8 mouse cellular contexts compared by ENCODE assay signal in genomic region chr1:132771377-132771776, GRCm38 (mm10). TPM values are rescaled to one million over a fixed set of nuclear protein-coding genes. Genes with fewer than 3 reads are reported as not detected.
DNase-seq lines count a peak whose midpoint lies in the region.

No protein-coding gene starts in this region.

- H3K27ac ChIP-seq in heart, embryonic 10.5 days, result no peak overlapping the region
- H3K27ac ChIP-seq in forebrain, embryonic 10.5 days, result no peak overlapping the region

- peaks cover 3% of the 10 kb centered on the region for H3K4me1 ChIP-seq in heart, embryonic 10.5 days
- H3K4me1 ChIP-seq in forebrain, embryonic 10.5 days, result peaks cover under 1% of the 10 kb centered on the region; the same call in 1 of the 2 replicates

- H3K27me3 ChIP-seq in heart, embryonic 10.5 days (ENCODE audit: insufficient read depth, poor library complexity, severe bottlenecking), result peaks cover 24% of the 10 kb centered on the region
- H3K27me3 ChIP-seq in forebrain, embryonic 10.5 days (ENCODE audit: poor library complexity, severe bottlenecking), result peaks cover 7% of the 10 kb centered on the region; the same call in 1 of the 2 replicates

- peak; percentile 48 for DNase-seq in heart, embryonic 10.5 days (ENCODE audit: low spot score)
- DNase-seq in heart, adult 8-10 months (ENCODE audit: low spot score), result no peak
- DNase-seq in urinary bladder, adult 2 months (ENCODE audit: low spot score), result peak; percentile 44
- DNase-seq in urinary bladder, postnatal 4 days (ENCODE audit: low spot score in 2 of 2), result no peak
- DNase-seq in embryo, embryonic 9.5 days (ENCODE audit: extremely low spot score), result peak; percentile 36
- DNase-seq in lung, postnatal 25 days (ENCODE audit: low spot score), result peak; percentile 23
- peak; percentile 46 to 60 for DNase-seq in urinary bladder, postnatal 36 days (ENCODE audit: low spot score in 2 of 2)
- no peak for DNase-seq in forebrain, embryonic 10.5 days (ENCODE audit: extremely low spot score, low spot score)

- no peak overlapping the region for H3K4me3 ChIP-seq in heart, embryonic 10.5 days
- no peak overlapping the region for H3K4me3 ChIP-seq in forebrain, embryonic 10.5 days

- WGBS in heart, embryonic 10.5 days, result 27% methylated on average over 5 of the region's 5 CpGs
- 37% methylated on average over 5 of the region's 5 CpGs for WGBS in forebrain, embryonic 10.5 days

- no peaks in the 10 kb centered on the region for H3K36me3 ChIP-seq in heart, embryonic 10.5 days
- no peaks in the 10 kb centered on the region for H3K36me3 ChIP-seq in forebrain, embryonic 10.5 days (replicated peaks)

- no peaks in the 10 kb centered on the region for H3K9me3 ChIP-seq in heart, embryonic 10.5 days
- no peaks in the 10 kb centered on the region for H3K9me3 ChIP-seq in forebrain, embryonic 10.5 days

RNA-seq across cellular contexts. Expression of gene Nfasc, which starts 29.8 kb away (rescaled TPM):
- 0.22 and 0.84 TPM in 2 replicates for polyA plus RNA-seq in heart, embryonic 10.5 days (2016; fragmentation: Nextera tagmentation; extraction: Ambion mirVana)
- under 1 TPM; 0.24 to 0.88 (median 0.35) TPM for total RNA-seq in heart, adult 8-10 months (2022)
- 3.3 and 4.7 TPM in 2 replicates for polyA plus RNA-seq in urinary bladder, adult 2 months (2012; rRNA removed)
- 7.0 and 9.6 TPM in 2 replicates for polyA plus RNA-seq in forebrain, embryonic 10.5 days (2016; fragmentation: Nextera tagmentation; extraction: Ambion mirVana)

Comparison
In these comparisons a context has a peak if more than half of its experiments do, and no peak if none do; other contexts are left out.
1. DNase-seq: peak in heart, embryonic 10.5 days (single experiment), urinary bladder, adult 2 months (single experiment), embryo, embryonic 9.5 days (single experiment), lung, postnatal 25 days (single experiment) and urinary bladder, postnatal 36 days (2 of 2); none in heart, adult 8-10 months (single experiment), urinary bladder, postnatal 4 days (0 of 2) and forebrain, embryonic 10.5 days (single experiment).